Mouse (Mus musculus): Measurements from ENCODE around the gene Psmd7. TPM values are rescaled to one million over a fixed set of nuclear protein-coding genes. Genes with fewer than 3 reads are reported as not detected.

Gene Psmd7
- total RNA-seq, 2 experiments from 2014 or later = 121 to 133 TPM

- no peak for DNase-seq (ENCODE audit: low spot score in 2 of 2)
These were observed 50.8 kb downstream of the Psmd7 start for GRCm38 (mm10) chr8:107537472-107537871.

Small RNA genes lying within 50 kb of the gene (microRNA-seq; reads per million reads assigned to microRNA genes)
- 2,029 reads per million, percentile 82 among the genes with 10 or more reads in this experiment for gene Mir140

Other genes starting within 250 kb of the Psmd7 start
- gene Nqo1, start 185.3 kb downstream of the Psmd7 start, total RNA-seq (2021) = 1 to 10 TPM; 2.6 to 2.9 TPM
- 10 to 100 TPM; 25.8 to 30.0 TPM for gene Nob1, start 163.4 kb downstream of the Psmd7 start, total RNA-seq (2021)
- 10 to 100 TPM; 26.0 to 28.6 TPM for gene Wwp2, start 152.1 kb downstream of the Psmd7 start, total RNA-seq (2021)